Mouse (Mus musculus): ENCODE data around the gene Zdhhc22.

Gene Zdhhc22

GRCm38 (mm10) chr12:86959661-86960060 is 30.6 kb downstream of the Zdhhc22 start:
- TF ChIP-seq GATA4 (IDR thresholded peaks at IDR 0.05; ENCODE audit: insufficient replicate concordance, low read length): no peak

GRCm38 (mm10) chr12:86958558-86958957 is 31.7 kb downstream of the Zdhhc22 start:
- TF ChIP-seq GATA4 (IDR thresholded peaks at IDR 0.05; ENCODE audit: insufficient replicate concordance, low read length): no peak

GRCm38 (mm10) chr12:86955894-86956293 is 34.3 kb downstream of the Zdhhc22 start:
- TF ChIP-seq GATA4 (IDR thresholded peaks at IDR 0.05; ENCODE audit: insufficient replicate concordance, low read length): no peak

- TF ChIP-seq GATA4 (IDR thresholded peaks at IDR 0.05; ENCODE audit: insufficient replicate concordance, low read length): no peak
Measured at GRCm38 (mm10) chr12:86952331-86952850, 37.8 kb downstream of the Zdhhc22 start.

- no peak for TF ChIP-seq GATA4 (IDR thresholded peaks at IDR 0.05; ENCODE audit: insufficient replicate concordance, low read length)
Measured at GRCm38 (mm10) chr12:86950961-86951360, 39.3 kb downstream of the Zdhhc22 start.

GRCm38 (mm10) chr12:86950161-86950960 is 39.9 kb downstream of the Zdhhc22 start:
- TF ChIP-seq GATA4 (IDR thresholded peaks at IDR 0.05; ENCODE audit: insufficient replicate concordance, low read length): no peak

- no peak for TF ChIP-seq GATA4 (IDR thresholded peaks at IDR 0.05; ENCODE audit: insufficient replicate concordance, low read length)
Measured at GRCm38 (mm10) chr12:86949501-86949900, 40.7 kb downstream of the Zdhhc22 start.

- no peak for TF ChIP-seq GATA4 (IDR thresholded peaks at IDR 0.05; ENCODE audit: insufficient replicate concordance, low read length)
Measured at GRCm38 (mm10) chr12:86948627-86949026, 41.6 kb downstream of the Zdhhc22 start.

GRCm38 (mm10) chr12:86947681-86948401 is 42.4 kb downstream of the Zdhhc22 start:
- no peak for TF ChIP-seq GATA4 (IDR thresholded peaks at IDR 0.05; ENCODE audit: insufficient replicate concordance, low read length)

GRCm38 (mm10) chr12:86946862-86947574 is 43.2 kb downstream of the Zdhhc22 start, which contains the start of gene Cipc:
Gene Cipc (plus strand): TSS chr12:86947043.
- TF ChIP-seq GATA4 (IDR thresholded peaks at IDR 0.05; ENCODE audit: insufficient replicate concordance, low read length): peak; percentile 53; the same call in 1 of the 2 replicates

- TF ChIP-seq GATA4 (IDR thresholded peaks at IDR 0.05; ENCODE audit: insufficient replicate concordance, low read length): no peak
Measured at GRCm38 (mm10) chr12:86946301-86946781, 43.9 kb downstream of the Zdhhc22 start.

- peak; percentile 86 for TF ChIP-seq GATA4 (IDR thresholded peaks at IDR 0.05; ENCODE audit: insufficient replicate concordance, low read length)
Measured at GRCm38 (mm10) chr12:86945126-86945525, 45.1 kb downstream of the Zdhhc22 start.

- TF ChIP-seq GATA4 (IDR thresholded peaks at IDR 0.05; ENCODE audit: insufficient replicate concordance, low read length): no peak
Measured at GRCm38 (mm10) chr12:86943421-86943820, 46.8 kb downstream of the Zdhhc22 start.

- no peak for TF ChIP-seq GATA4 (IDR thresholded peaks at IDR 0.05; ENCODE audit: insufficient replicate concordance, low read length)
Measured at GRCm38 (mm10) chr12:86941734-86942486, 48.3 kb downstream of the Zdhhc22 start.

Measured in liver, adult (tissue).